Mouse (Mus musculus) heart, embryonic 13.5 days (tissue): ENCODE measurements around the gene 2200002J24Rik. TPM values are rescaled to one million over a fixed set of nuclear protein-coding genes. Genes with fewer than 3 reads are reported as not detected.
A peak's percentile ranks its signal among the peaks of the same experiment; 100 is the strongest.

Experiments
- ATAC-seq: fragments of 200-750 bp; cut with Nextera tagmentation; 2 replicates; pipeline ENCODE4 v1.8.0; 2017; ENCODE audit warnings: moderate TSS enrichment; ENCODE audit not compliant: insufficient number of reproducible peaks, low FRiP score, low TSS enrichment; ENCODE audit errors: extremely low read depth
- H3K27ac ChIP-seq: fragments of 300-500 bp; sonication (generic); replicated peaks from 2 replicates; pipeline ENCODE4 v1.5.1; 2015; ENCODE audit warnings: moderate library complexity, mild to moderate bottlenecking, inconsistent platforms
- H3K27me3 ChIP-seq: fragments of 300-500 bp; sonication (generic); replicated peaks from 2 replicates; pipeline ENCODE4 v1.6.1; 2015; ENCODE audit warnings: mild to moderate bottlenecking, inconsistent platforms
- H3K36me3 ChIP-seq: fragments of 300-500 bp; sonication (generic); 2 replicates; pipeline ENCODE4 v1.6.1; 2015; ENCODE audit warnings: mild to moderate bottlenecking, inconsistent platforms
- H3K4me1 ChIP-seq: fragments of 300-500 bp; sonication (generic); 2 replicates; pipeline ENCODE4 v1.6.1; 2015; ENCODE audit warnings: inconsistent platforms
- H3K4me2 ChIP-seq: fragments of 300-500 bp; sonication (generic); 2 replicates; pipeline ENCODE4 v1.6.1; 2015; ENCODE audit warnings: inconsistent platforms, mild to moderate bottlenecking, moderate library complexity
- H3K4me3 ChIP-seq: fragments of 300-500 bp; sonication (generic); 2 replicates; pipeline ENCODE4 v1.5.1; 2015; ENCODE audit warnings: moderate library complexity, mild to moderate bottlenecking, inconsistent platforms
- H3K9ac ChIP-seq: fragments of 300-500 bp; sonication (generic); 2 replicates; pipeline ENCODE4 v1.6.1; 2015; ENCODE audit warnings: inconsistent platforms, mild to moderate bottlenecking, moderate library complexity
- H3K9me3 ChIP-seq: fragments of 300-500 bp; sonication (generic); 2 replicates; pipeline ENCODE4 v1.6.1; 2016; ENCODE audit warnings: inconsistent platforms
- WGBS: fragments of 180-500 bp; shearing (Covaris S2); methylation state at CpG from one replicate; pipeline ENCODE4 v1.1.7; 2015; ENCODE audit warnings: mixed read lengths; 5-methylcytosine and 5-hydroxymethylcytosine counted together
- polyA plus RNA-seq: library from polyadenylated mRNA; unstranded; fragments of >200 nt; fragmentation: Nextera tagmentation; extraction: Ambion mirVana; gene quantifications from 2 replicates; pipeline ENCODE4 v1.2.1, GENCODE M21; 2015

The 2200002J24Rik gene
- polyA plus RNA-seq, 1 experiment from 2014 or later: 1.9 TPM

DNA sequence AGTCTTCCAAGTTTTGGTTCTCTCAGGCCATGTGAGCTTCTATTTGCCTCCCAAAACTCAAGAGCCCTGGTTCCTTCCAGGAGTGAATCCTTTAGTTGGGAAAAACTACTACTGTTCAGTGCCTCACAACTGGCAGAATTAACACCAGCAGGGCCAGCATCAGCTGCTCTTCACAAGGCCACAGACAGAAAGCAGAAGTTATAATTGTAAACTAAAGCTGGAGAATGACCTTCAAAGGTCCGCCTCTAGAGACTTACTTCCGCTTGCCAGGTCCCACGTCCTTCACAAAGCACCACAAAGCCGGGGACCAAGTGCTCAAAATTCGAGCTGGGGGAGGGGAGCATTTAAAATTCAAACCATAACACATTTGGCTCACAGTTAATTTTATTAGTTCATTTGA is 625 bp upstream of the 2200002J24Rik start:
- no peak for ATAC-seq
- no peak overlapping the region for H3K4me3 ChIP-seq
- H3K4me1 ChIP-seq: peaks cover 17% of the 10 kb centered on the region
- H3K9ac ChIP-seq: no peak overlapping the region
- H3K36me3 ChIP-seq: no peaks in the 10 kb centered on the region
- no peak overlapping the region for H3K4me2 ChIP-seq
- H3K27me3 ChIP-seq: no peaks in the 10 kb centered on the region
- WGBS: 61% methylated on average over 5 of the region's 5 CpGs
- H3K27ac ChIP-seq: no peak overlapping the region
- no peaks in the 10 kb centered on the region for H3K9me3 ChIP-seq

DNA sequence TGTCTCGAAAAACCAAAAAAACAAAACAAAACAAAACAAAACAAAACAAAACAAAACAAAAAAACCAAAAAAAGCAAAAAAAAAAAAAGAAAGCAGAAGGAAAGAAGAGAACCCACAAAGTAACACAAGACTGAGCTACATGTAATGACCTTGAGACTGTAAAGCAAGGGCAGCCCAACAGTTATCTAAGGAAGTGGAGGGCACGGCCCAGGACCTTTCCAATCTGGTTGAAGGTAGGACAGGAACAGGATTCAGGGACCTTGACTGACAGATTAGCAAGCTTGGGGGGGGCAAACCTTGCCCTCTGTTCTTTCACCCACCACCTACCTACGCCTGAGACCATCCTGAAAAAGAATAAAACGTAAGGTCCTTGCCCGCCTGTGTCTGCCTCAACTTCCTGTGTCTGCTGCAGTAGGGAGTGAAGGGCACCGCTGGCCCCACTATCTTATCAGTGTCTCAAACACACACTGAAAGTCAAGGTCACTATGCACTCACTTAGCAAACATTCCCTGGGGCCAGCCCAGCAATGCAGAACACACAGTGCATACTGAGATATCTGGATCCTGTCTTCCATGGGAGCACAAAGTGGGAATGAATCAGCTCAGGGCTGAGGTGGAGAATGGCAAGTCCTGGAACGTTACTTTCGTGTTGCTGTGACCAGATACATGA is 7.6 kb downstream of the 2200002J24Rik start:
- H3K27me3 ChIP-seq: peaks cover 11% of the 10 kb centered on the region; the same call in 1 of the 2 replicates
- no peaks in the 10 kb centered on the region for H3K9me3 ChIP-seq
- H3K36me3 ChIP-seq: no peaks in the 10 kb centered on the region
- ATAC-seq: peak; percentile 70; the same call in 1 of the 2 replicates
- WGBS: 22% methylated on average over 8 of the region's 8 CpGs
- H3K27ac ChIP-seq: peak overlapping the region; percentile 92
- peaks cover 17% of the 10 kb centered on the region for H3K4me1 ChIP-seq
- H3K4me2 ChIP-seq: peak overlapping the region; percentile 42
- no peak overlapping the region for H3K4me3 ChIP-seq
- H3K9ac ChIP-seq: 0 out of 2 replicates have a peak overlapping the region, but pooled peaks have one; percentile 52

DNA sequence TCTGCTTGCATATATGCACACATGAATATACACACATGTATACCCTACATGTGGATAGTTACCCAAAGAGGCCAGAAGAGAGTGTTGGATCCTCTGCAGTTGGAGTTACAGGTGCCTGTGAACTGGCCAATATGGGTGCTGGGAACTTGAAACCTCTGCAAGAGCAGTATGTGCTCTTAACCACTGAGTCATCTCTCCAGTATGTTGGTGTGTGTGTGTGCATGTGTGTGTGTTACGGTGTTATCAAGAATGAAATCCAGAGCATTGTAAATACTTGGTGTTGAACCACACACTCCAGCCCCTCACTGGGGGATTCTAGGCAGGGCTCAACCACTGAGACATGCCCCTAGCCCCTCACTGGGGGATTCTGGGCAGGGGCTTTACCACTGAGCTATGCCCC is 8.7 kb downstream of the 2200002J24Rik start:
- H3K27ac ChIP-seq: peak overlapping the region; percentile 92
- 75% methylated on average over 1 of the region's 1 CpGs for WGBS

DNA sequence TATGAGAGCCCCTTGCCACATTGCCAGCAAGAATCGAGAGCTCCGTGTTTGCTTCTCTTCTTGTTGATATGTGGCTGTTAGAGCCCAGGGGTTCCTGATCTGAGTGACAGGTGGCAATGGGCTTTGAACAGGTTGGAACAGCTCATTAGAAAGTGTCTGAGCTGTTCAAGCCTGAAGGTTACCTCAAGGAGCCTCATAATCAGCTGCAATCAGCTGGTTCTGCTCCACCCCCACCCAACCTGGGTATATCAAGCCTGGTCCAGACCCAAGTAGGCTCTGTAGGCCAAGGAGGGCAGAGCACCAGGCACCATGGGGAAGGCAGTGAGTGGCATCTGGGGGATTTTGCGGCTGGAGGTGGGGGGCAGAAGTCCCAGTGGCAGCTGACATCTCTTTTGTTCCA is 13.2 kb downstream of the 2200002J24Rik start, which contains the start of gene Atp4a:
TSS of gene Atp4a (plus strand) at position 268 of the 400 bp plus-strand sequence.
- peaks cover 45% of the 10 kb centered on the region for H3K27me3 ChIP-seq
- no peaks in the 10 kb centered on the region for H3K36me3 ChIP-seq
- no peak within 1 kb of the TSS for H3K4me2 ChIP-seq
- H3K9ac ChIP-seq: no peak within 1 kb of the TSS
- peaks cover 11% of the 10 kb centered on the region for H3K4me1 ChIP-seq
- H3K9me3 ChIP-seq: no peaks in the 10 kb centered on the region
- ATAC-seq: no peak
- H3K4me3 ChIP-seq: no peak within 1 kb of the TSS
- H3K27ac ChIP-seq: no peak within 1 kb of the TSS
- 68% methylated on average over 3 of the region's 3 CpGs for WGBS

More for the DNA sequence above, 8.7 kb downstream of the 2200002J24Rik start:
- no peaks in the 10 kb centered on the region for H3K9me3 ChIP-seq
- H3K4me2 ChIP-seq: no peak overlapping the region
- no peak for ATAC-seq
- H3K9ac ChIP-seq: no peak overlapping the region
- peaks cover 14% of the 10 kb centered on the region; the same call in 1 of the 2 replicates for H3K27me3 ChIP-seq
- H3K4me1 ChIP-seq: peaks cover 17% of the 10 kb centered on the region
- H3K4me3 ChIP-seq: no peak overlapping the region
- no peaks in the 10 kb centered on the region for H3K36me3 ChIP-seq

- Histone ChIP-seq H3K36me3 (no peaks in the 10 kb centered on the region), H3K4me2 (peak overlapping the region; percentile 69), H3K4me1 (peaks cover 12% of the 10 kb centered on the region), H3K4me3 (peak overlapping the region; percentile 41), H3K9ac (0 out of 2 replicates have a peak overlapping the region, but pooled peaks have one; percentile 42), H3K27me3 (peaks cover 71% of the 10 kb centered on the region), H3K27ac (no peak overlapping the region), H3K9me3 (no peaks in the 10 kb centered on the region)
- WGBS: 4% methylated on average over 43 of the region's 43 CpGs
- ATAC-seq: peak; percentile 65
These were observed 18.4 kb downstream of the 2200002J24Rik start for GRCm38 (mm10) chr7:30717006-30717715.

DNA sequence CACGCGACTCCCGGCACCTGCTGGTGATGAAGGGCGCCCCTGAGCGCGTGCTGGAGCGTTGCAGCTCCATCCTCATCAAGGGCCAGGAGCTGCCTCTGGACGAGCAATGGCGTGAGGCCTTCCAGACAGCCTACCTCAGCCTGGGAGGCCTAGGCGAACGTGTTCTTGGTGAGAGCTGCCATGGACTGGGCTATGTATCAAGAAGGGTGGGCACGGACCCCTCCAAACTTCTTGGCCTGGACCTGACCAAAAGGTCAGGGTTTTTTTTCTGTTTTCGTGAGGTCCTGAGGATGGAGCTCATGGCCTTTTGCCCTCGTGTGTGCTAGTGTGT is 19.0 kb downstream of the 2200002J24Rik start:
- H3K4me2 ChIP-seq: peak overlapping the region; percentile 69
- WGBS: 10% methylated on average over 14 of the region's 14 CpGs
- H3K36me3 ChIP-seq: no peaks in the 10 kb centered on the region
- H3K9ac ChIP-seq: no peak overlapping the region
- no peaks in the 10 kb centered on the region for H3K9me3 ChIP-seq
- ATAC-seq: no peak
- peaks cover 76% of the 10 kb centered on the region for H3K27me3 ChIP-seq
- peaks cover 12% of the 10 kb centered on the region for H3K4me1 ChIP-seq
- no peak overlapping the region for H3K27ac ChIP-seq
- peak overlapping the region; percentile 41 for H3K4me3 ChIP-seq

DNA sequence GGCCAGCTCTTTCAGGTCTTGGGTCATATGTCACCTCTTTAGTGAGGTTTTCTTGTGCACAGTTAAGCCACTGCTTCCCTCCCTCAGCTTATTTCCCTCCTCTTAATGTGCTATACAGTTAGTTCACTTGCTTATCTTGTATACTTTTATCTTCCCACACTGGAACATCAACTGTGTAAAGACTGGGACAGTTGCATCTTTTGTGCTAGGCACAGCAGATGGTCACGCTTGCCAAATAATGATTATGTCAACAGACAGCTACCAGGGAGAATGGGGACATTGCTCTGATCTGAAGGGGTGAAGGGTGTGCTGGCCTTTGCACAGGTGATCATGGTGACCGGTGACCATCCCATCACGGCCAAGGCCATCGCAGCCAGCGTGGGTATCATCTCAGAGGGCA is 20.9 kb downstream of the 2200002J24Rik start:
- Histone ChIP-seq H3K4me1 (peaks cover 12% of the 10 kb centered on the region), H3K27ac (no peak overlapping the region), H3K4me3 (no peak overlapping the region), H3K27me3 (peaks cover 69% of the 10 kb centered on the region), H3K36me3 (no peaks in the 10 kb centered on the region), H3K4me2 (no peak overlapping the region), H3K9me3 (no peaks in the 10 kb centered on the region), H3K9ac (no peak overlapping the region)
- 93% methylated on average over 5 of the region's 5 CpGs for WGBS
- ATAC-seq: no peak

- H3K9ac ChIP-seq: no peak overlapping the region
- no peak overlapping the region for H3K4me2 ChIP-seq
- no peaks in the 10 kb centered on the region for H3K9me3 ChIP-seq
- H3K27ac ChIP-seq: no peak overlapping the region
- peaks cover 53% of the 10 kb centered on the region for H3K27me3 ChIP-seq
- H3K4me3 ChIP-seq: no peak overlapping the region
- ATAC-seq: no peak
- WGBS: 85% methylated on average over 7 of the region's 7 CpGs
- H3K4me1 ChIP-seq: peaks cover 12% of the 10 kb centered on the region
- peaks cover 6% of the 10 kb centered on the region; the same call in 1 of the 2 replicates for H3K36me3 ChIP-seq
These were observed 22.6 kb downstream of the 2200002J24Rik start for GRCm38 (mm10) chr7:30721286-30721685.

- Histone ChIP-seq H3K9ac (no peak overlapping the region), H3K9me3 (no peaks in the 10 kb centered on the region), H3K4me1 (peaks cover 6% of the 10 kb centered on the region), H3K4me2 (no peak overlapping the region), H3K27me3 (peaks cover 34% of the 10 kb centered on the region), H3K36me3 (peaks cover 23% of the 10 kb centered on the region), H3K4me3 (no peak overlapping the region), H3K27ac (no peak overlapping the region)
- no peak for ATAC-seq
- WGBS: 67% methylated on average over 6 of the region's 6 CpGs
These were observed 24.7 kb downstream of the 2200002J24Rik start for GRCm38 (mm10) chr7:30723274-30723953.

- no peak for ATAC-seq
- Histone ChIP-seq H3K4me3 (peak overlapping the region; percentile 87), H3K36me3 (peaks cover 37% of the 10 kb centered on the region), H3K9me3 (no peaks in the 10 kb centered on the region), H3K27me3 (no peaks in the 10 kb centered on the region), H3K4me1 (peaks cover 18% of the 10 kb centered on the region), H3K4me2 (peak overlapping the region; percentile 92), H3K9ac (peak overlapping the region; percentile 95), H3K27ac (0 out of 2 replicates have a peak overlapping the region, but pooled peaks have one; percentile 92)
- 74% methylated on average over 6 of the region's 6 CpGs for WGBS
These were observed 29.5 kb downstream of the 2200002J24Rik start for GRCm38 (mm10) chr7:30728214-30728613.

DNA sequence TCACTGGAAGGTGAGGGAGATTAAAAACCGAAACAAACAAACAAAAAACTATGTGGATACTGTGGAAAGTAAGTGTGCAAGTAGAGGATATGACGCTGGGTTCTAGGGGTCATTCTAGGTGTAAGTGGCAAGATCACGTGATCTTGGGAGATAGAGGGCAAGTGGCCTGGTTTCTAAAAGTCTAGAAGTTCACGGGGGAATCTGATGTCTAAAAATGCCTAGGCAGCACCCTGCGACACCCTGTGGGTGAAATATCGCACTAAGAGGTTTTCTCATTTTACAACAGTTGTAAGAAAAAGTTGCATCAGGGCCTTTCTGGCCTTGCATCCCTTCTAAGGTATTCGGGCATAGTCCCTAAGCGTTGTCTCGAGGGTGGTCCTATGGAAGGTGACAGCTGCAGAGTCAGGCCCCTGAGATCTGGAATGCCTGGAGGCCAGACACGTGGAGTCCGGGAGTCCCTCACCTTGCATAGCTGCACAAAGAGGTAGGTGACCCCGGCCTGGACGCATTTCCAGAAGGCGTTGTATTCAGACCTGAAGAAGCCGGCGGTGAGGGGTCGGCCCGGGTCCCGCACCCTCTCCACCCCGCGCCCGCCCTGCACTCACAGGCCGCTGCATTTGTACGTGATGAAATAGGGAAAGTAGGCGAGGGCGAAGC is 30.1 kb downstream of the 2200002J24Rik start:
- H3K36me3 ChIP-seq: peaks cover 43% of the 10 kb centered on the region
- peaks cover 18% of the 10 kb centered on the region for H3K4me1 ChIP-seq
- H3K27ac ChIP-seq: peak overlapping the region; percentile 92
- peak overlapping the region; percentile 92 for H3K4me2 ChIP-seq
- no peaks in the 10 kb centered on the region for H3K27me3 ChIP-seq
- peak; percentile 4; the same call in 1 of the 2 replicates for ATAC-seq
- 8% methylated on average over 26 of the region's 26 CpGs for WGBS
- peak overlapping the region; percentile 87 for H3K4me3 ChIP-seq
- H3K9me3 ChIP-seq: no peaks in the 10 kb centered on the region
- peak overlapping the region; percentile 95 for H3K9ac ChIP-seq
